Mouse (Mus musculus): ENCODE results near the gene Vps4b. TPM values are rescaled to one million over a fixed set of nuclear protein-coding genes. Genes with fewer than 3 reads are reported as not detected.

Vps4b gene
- 62.1 and 64.9 TPM in 2 replicates for polyA plus RNA-seq (2015; fragmentation: Nextera tagmentation; extraction: Ambion mirVana)

GRCm38 (mm10) chr1:106796542-106796924 lies at the start of gene Vps4b:
Vps4b (minus strand) TSS chr1:106796728.
- WGBS: under 1% methylated on average over 23 of the region's 23 CpGs
- Histone ChIP-seq H3K36me3 (no peaks in the 10 kb centered on the region), H3K4me1 (peaks cover 19% of the 10 kb centered on the region; the same call in 1 of the 2 replicates), H3K9ac (peak within 1 kb of the TSS; percentile 98), H3K27ac (peak within 1 kb of the TSS; percentile 97), H3K4me2 (peak within 1 kb of the TSS; percentile 70), H3K9me3 (no peaks in the 10 kb centered on the region), H3K27me3 (no peaks in the 10 kb centered on the region), H3K4me3 (peak within 1 kb of the TSS; percentile 98)
- ATAC-seq (ENCODE audit: insufficient number of reproducible peaks, insufficient read depth, low FRiP score, low TSS enrichment, low read depth): peak; percentile 98

- no peak for ATAC-seq (ENCODE audit: insufficient number of reproducible peaks, insufficient read depth, low FRiP score, low TSS enrichment, low read depth)
- Histone ChIP-seq H3K36me3 (no peaks in the 10 kb centered on the region), H3K4me2 (no peak overlapping the region), H3K27ac (no peak overlapping the region), H3K4me3 (no peak overlapping the region), H3K9me3 (no peaks in the 10 kb centered on the region), H3K4me1 (no peaks in the 10 kb centered on the region), H3K9ac (no peak overlapping the region), H3K27me3 (no peaks in the 10 kb centered on the region)
- WGBS: 72% methylated on average over 4 of the region's 4 CpGs
Observed at GRCm38 (mm10) chr1:106828784-106829183, 32.3 kb upstream of the Vps4b start.

DNA sequence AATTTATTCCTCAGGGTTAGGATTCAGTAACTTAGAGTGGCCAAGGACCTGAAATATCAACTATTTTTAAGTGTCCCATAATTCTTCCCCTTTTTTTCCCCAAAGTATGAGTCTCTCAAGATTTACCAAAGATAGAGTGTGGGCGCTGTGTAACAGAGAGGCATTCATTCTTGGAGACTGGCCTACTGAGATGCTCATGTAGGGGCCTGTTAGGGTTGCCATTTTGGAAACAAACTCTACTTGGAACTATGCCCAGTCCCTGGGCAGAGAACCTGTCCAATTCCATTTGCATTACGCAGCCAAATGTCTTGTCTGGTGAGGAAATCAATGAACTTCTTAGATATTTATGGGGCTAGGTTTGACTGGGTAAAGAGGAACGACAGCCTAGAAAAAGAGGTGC lies 25.8 kb upstream of the Vps4b start:
- ATAC-seq (ENCODE audit: insufficient number of reproducible peaks, insufficient read depth, low FRiP score, low TSS enrichment, low read depth): no peak
- H3K9me3 ChIP-seq: no peaks in the 10 kb centered on the region
- H3K4me1 ChIP-seq: no peaks in the 10 kb centered on the region
- no peak overlapping the region for H3K4me3 ChIP-seq
- H3K27ac ChIP-seq: no peak overlapping the region
- H3K9ac ChIP-seq: no peak overlapping the region
- no peaks in the 10 kb centered on the region for H3K27me3 ChIP-seq
- 67% methylated on average over 3 of the region's 3 CpGs for WGBS
- H3K4me2 ChIP-seq: no peak overlapping the region
- H3K36me3 ChIP-seq: no peaks in the 10 kb centered on the region

DNA sequence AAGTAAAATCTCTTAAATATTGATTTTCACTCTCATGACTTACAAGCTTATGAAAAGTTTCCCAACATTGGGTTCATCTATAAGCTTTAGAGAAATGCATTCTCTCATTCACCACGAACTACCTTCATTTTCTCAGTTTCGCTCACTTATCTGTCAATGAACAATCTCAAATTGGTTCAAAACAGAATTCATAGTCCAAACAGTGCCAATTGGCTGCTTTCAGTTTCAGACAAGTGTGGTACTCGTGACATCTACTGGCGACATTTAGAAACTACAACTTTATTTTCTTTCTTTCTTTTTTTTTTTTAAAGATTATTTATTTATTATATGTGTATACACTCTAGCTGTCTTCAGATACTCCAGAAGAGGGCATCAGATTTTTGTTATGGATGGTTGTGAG lies 21.8 kb upstream of the Vps4b start:
- ATAC-seq (ENCODE audit: insufficient number of reproducible peaks, insufficient read depth, low FRiP score, low TSS enrichment, low read depth): no peak
- no peak overlapping the region for H3K9ac ChIP-seq
- no peak overlapping the region for H3K4me3 ChIP-seq
- 18% methylated on average over 4 of the region's 4 CpGs for whole genome bisulfite sequencing
- H3K9me3 ChIP-seq: no peaks in the 10 kb centered on the region
- H3K36me3 ChIP-seq: no peaks in the 10 kb centered on the region
- no peaks in the 10 kb centered on the region for H3K4me1 ChIP-seq
- H3K27me3 ChIP-seq: no peaks in the 10 kb centered on the region
- no peak overlapping the region for H3K4me2 ChIP-seq
- no peak overlapping the region for H3K27ac ChIP-seq

DNA sequence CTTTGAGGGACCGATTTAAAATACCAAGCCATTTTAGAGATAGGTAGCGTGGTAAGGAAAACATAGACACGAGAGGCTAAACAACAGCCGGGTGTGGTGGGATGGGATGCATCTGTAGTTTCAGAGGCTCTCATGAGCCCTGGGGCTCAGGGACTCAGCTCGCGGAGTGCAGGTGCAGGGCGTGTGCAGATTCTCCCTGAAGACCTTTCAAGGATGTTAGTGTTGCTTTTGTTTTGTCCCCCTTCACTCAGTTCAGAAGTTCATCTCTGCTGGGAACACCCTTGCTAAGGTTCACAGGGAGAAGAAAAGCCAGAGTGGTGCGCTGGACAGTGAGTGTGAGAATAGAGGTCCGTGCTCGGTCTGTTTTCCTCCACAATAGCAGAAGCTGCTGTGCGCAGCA lies 20.2 kb upstream of the Vps4b start:
- ATAC-seq (ENCODE audit: insufficient number of reproducible peaks, insufficient read depth, low FRiP score, low TSS enrichment, low read depth): no peak
- no peaks in the 10 kb centered on the region for H3K36me3 ChIP-seq
- H3K9ac ChIP-seq: no peak overlapping the region
- H3K4me1 ChIP-seq: no peaks in the 10 kb centered on the region
- no peak overlapping the region for H3K4me3 ChIP-seq
- no peaks in the 10 kb centered on the region for H3K9me3 ChIP-seq
- no peak overlapping the region for H3K4me2 ChIP-seq
- no peak overlapping the region for H3K27ac ChIP-seq
- WGBS: 83% methylated on average over 11 of the region's 11 CpGs
- no peaks in the 10 kb centered on the region for H3K27me3 ChIP-seq

- ATAC-seq (ENCODE audit: insufficient number of reproducible peaks, insufficient read depth, low FRiP score, low TSS enrichment, low read depth): no peak
- WGBS: 83% methylated on average over 6 of the region's 6 CpGs
- Histone ChIP-seq H3K36me3 (no peaks in the 10 kb centered on the region), H3K27ac (no peak overlapping the region), H3K4me3 (no peak overlapping the region), H3K4me2 (no peak overlapping the region), H3K9ac (no peak overlapping the region), H3K27me3 (no peaks in the 10 kb centered on the region), H3K4me1 (no peaks in the 10 kb centered on the region), H3K9me3 (no peaks in the 10 kb centered on the region)
Observed at GRCm38 (mm10) chr1:106815265-106815664, 18.7 kb upstream of the Vps4b start.

GRCm38 (mm10) chr1:106814864-106815263 lies 18.3 kb upstream of the Vps4b start:
- 67% methylated on average over 5 of the region's 5 CpGs for WGBS
- ATAC-seq (ENCODE audit: insufficient number of reproducible peaks, insufficient read depth, low FRiP score, low TSS enrichment, low read depth): no peak
- Histone ChIP-seq H3K27me3 (no peaks in the 10 kb centered on the region), H3K4me1 (no peaks in the 10 kb centered on the region), H3K27ac (no peak overlapping the region), H3K4me2 (no peak overlapping the region), H3K9ac (no peak overlapping the region), H3K9me3 (no peaks in the 10 kb centered on the region), H3K36me3 (no peaks in the 10 kb centered on the region), H3K4me3 (no peak overlapping the region)

- Histone ChIP-seq H3K9ac (no peak overlapping the region), H3K9me3 (no peaks in the 10 kb centered on the region), H3K27me3 (no peaks in the 10 kb centered on the region), H3K4me3 (no peak overlapping the region), H3K36me3 (no peaks in the 10 kb centered on the region), H3K4me2 (no peak overlapping the region), H3K4me1 (peaks cover 9% of the 10 kb centered on the region; the same call in 1 of the 2 replicates), H3K27ac (no peak overlapping the region)
- WGBS: 80% methylated on average over 3 of the region's 3 CpGs
- ATAC-seq (ENCODE audit: insufficient number of reproducible peaks, insufficient read depth, low FRiP score, low TSS enrichment, low read depth): no peak
Observed at GRCm38 (mm10) chr1:106799931-106800330, 3.4 kb upstream of the Vps4b start.

DNA sequence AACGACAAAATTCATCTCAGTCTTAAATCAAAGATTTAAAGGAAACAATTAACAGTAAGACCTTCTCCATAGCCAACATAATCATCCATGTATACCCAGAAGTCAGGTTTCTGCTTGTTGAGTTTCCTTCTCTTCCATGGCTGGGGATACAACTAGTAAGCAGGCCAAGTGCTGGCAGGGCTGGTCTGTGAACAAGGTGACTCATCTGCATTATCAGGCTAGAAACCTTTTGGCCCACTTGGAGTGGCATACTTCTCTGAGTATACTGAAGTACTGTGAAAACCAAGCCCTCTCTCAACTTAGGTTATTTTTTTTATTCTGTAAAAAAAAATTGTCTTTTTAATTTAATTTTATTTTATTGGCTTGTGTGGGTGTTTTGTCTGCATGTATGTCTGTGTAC lies 2.9 kb upstream of the Vps4b start:
- Histone ChIP-seq H3K4me3 (no peak overlapping the region), H3K4me2 (no peak overlapping the region), H3K9ac (no peak overlapping the region), H3K4me1 (peaks cover 13% of the 10 kb centered on the region; the same call in 1 of the 2 replicates), H3K27ac (no peak overlapping the region), H3K36me3 (no peaks in the 10 kb centered on the region), H3K9me3 (no peaks in the 10 kb centered on the region), H3K27me3 (no peaks in the 10 kb centered on the region)
- no peak for ATAC-seq (ENCODE audit: insufficient number of reproducible peaks, insufficient read depth, low FRiP score, low TSS enrichment, low read depth)
- 47% methylated on average over 1 of the region's 1 CpGs for WGBS

DNA sequence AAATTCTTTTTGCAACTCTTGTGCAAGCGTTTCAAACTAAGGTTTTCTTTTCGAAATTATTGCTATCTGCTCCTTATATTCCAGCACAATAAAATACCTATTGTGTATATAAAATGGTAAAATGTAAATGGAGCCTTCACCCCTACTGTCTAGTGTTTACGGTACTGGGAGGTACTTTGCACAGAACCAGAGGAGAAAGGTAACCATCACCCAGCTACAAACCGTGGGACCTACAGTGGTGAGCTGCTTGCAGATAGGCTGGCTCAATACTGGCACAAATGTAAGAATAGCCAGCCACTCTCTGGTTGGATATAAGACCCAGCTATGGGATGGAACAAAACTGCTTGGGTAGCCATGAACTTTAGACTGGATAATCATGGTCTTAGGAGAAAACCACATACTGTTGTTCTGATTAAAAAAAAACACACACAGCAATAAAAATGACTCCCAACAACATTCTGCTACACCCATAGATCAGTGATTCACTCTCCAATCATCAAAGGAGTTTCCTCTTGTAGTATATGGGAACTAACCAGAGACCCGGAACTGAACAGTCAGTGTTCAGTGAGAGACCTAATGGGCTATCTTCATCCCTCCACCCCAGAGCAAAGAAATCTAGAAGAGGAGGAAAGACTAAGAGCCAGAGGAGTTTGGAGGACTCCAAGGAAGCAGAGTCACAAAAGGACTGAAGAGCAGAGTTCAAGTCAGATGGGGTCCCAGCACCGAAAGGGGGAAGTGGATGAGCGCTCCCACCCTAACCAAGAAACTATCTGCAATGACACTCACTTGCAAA lies 655 bp upstream of the Vps4b start:
- no peaks in the 10 kb centered on the region for H3K27me3 ChIP-seq
- H3K9ac ChIP-seq: peak overlapping the region; percentile 98
- peak overlapping the region; percentile 98 for H3K4me3 ChIP-seq
- peaks cover 19% of the 10 kb centered on the region; the same call in 1 of the 2 replicates for H3K4me1 ChIP-seq
- H3K36me3 ChIP-seq: no peaks in the 10 kb centered on the region
- ATAC-seq (ENCODE audit: insufficient number of reproducible peaks, insufficient read depth, low FRiP score, low TSS enrichment, low read depth): no peak; the same call in 1 of the 2 replicates
- 60% methylated on average over 7 of the region's 7 CpGs for WGBS
- H3K27ac ChIP-seq: no peak overlapping the region
- H3K4me2 ChIP-seq: peak overlapping the region; percentile 70
- no peaks in the 10 kb centered on the region for H3K9me3 ChIP-seq

- 3% methylated on average over 51 of the region's 51 CpGs for WGBS
- H3K27me3 ChIP-seq: no peaks in the 10 kb centered on the region
- peak overlapping the region; percentile 98 for H3K4me3 ChIP-seq
- peak overlapping the region; percentile 70 for H3K4me2 ChIP-seq
- H3K4me1 ChIP-seq: peaks cover 19% of the 10 kb centered on the region; the same call in 1 of the 2 replicates
- peak overlapping the region; percentile 97 for H3K27ac ChIP-seq
- ATAC-seq (ENCODE audit: insufficient number of reproducible peaks, insufficient read depth, low FRiP score, low TSS enrichment, low read depth): peak; percentile 86
- no peaks in the 10 kb centered on the region for H3K9me3 ChIP-seq
- H3K9ac ChIP-seq: peak overlapping the region; percentile 98
- no peaks in the 10 kb centered on the region for H3K36me3 ChIP-seq
Observed at GRCm38 (mm10) chr1:106795634-106796541, 640 bp downstream of the Vps4b start.

Measured in embryonic facial prominence, embryonic 13.5 days (tissue).